Mouse (Mus musculus): Measurements from ENCODE around the gene Rpsa.

The Rpsa gene

DNA sequence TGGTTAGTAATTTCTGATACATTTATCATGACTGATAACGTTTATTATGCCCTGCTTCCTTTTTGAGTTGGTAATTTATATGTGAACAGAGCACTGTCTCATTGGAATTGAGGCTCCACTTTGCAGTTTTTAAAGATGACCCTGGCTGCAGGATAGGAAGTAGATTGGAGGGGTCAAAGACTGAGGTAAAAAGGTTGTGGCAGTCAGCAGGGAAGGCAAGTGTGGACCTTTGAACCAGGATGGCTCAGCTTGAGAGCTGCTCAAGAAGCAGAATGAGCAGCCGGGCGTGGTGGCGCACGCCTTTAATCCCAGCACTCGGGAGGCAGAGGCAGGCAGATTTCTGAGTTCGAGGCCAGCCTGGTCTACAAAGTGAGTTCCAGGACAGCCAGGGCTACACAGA lies 14.0 kb upstream of the Rpsa start:
- CTCF ChIA-PET: no interaction called here

DNA sequence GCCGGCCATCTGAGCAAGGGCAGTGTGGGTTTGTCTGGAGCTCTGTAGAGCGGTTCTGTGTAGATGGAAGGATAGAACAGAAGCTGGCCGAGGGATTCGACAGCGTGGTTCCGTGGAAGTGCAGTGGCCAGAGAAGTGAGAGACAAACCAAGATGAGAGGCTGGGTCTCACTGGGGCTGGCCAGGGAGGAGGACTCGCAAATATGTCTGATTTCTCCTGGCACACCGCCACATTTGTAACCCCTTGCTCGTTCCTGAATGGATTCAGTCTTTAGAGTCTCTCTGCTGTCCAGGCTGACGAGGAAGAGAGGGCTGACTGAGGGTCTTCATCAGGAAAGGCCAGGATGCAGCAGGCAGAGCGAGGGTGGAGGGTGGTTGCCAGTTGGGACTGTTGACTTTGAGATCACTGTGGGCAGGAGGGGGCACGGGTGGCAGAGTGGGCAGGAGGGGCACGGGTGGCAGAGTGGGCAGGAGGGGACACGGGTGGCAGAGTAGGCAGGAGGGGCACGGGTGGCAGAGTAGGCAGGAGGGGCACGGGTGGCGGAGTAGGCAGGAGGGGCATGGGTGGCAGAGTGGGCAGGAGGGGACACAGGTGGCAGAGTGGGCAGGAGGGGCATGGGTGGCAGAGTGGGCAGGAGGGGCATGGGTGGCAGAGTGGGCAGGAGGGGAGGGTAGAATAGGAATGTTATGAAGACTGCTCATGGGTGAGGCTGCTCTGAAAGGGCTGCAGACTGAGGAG lies 13.3 kb upstream of the Rpsa start:
- CTCF ChIA-PET: no interaction called here

DNA sequence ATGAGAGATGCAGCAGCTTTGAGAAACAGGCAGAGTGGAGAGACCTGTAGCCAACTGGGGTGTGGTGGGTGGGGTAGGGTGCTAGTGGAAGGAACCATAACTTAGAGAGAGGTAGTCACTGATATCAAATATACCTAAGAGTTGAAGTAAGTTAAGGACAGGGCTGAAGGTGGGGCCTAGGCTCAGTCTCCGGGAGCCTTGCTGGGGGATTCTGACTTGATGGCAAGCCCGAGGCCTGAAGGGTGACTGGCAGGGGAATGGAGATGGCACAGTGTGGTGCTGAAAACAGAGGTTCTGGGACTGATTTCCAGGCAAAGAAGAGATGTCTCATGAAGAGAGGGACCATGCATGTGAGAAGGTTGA lies 12.7 kb upstream of the Rpsa start:
- CTCF ChIA-PET: no interaction called here

DNA sequence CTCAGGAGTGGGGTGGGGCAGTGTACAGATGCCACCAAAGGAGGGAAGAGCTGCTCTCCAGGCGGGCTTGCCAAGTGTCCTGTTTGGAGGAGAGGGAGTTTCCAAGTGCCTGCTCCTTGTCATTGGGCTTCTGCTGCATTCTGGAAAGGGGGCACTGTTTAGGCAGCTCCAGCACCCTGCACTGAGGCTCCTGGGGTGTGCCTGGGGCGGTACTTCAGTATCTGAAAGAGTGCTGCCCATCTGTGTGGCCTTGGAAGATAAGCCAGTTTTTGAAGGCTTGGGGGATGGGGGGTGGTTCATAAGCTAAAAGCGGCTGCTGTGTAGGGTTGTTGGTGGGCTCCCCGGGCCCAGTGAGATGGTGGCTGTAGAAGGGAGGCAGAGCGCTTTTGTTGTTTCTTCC lies 11.9 kb upstream of the Rpsa start:
- CTCF ChIA-PET: no interaction called here

DNA sequence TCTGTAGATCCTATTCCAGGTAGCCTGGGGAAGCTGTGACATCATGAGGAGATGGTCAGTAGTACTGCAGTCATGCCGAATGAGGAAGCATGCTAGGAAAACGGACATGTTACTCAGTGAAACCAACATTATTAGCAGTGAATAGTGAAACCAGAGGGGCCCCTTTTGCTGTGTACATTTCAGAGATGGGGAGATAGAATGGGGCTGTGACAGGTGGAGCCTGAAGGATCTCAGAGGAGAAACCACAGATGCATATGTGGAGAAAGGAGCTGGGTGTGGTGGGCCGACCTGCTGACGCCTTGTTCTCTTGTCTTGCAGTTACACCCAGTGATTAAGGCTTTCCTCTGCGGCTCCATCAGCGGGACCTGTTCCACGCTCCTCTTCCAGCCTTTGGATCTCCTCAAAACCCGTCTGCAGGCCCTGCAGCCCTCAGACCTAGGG lies 11.3 kb upstream of the Rpsa start:
- CTCF ChIA-PET: no interaction called here

DNA sequence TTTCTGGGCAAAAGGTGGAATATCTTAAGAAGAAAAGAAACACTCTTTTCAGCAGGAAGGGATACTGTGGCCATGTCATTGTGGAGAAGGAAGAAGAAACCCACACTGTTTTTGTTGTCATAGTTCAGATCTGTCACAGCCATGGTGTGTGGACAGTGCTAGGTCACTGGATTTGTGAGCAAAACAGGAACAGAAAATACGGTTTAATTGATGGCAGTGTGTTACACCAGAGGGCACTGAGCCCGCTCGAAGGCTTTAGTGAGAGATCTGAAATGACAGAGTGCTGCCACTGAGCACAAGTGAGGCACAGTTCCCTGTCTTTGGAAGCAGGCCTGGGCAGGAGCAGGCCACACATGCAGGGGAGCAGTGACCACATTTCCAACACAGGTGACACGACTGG lies 9.3 kb upstream of the Rpsa start:
- CTCF ChIA-PET: no interaction called here

DNA sequence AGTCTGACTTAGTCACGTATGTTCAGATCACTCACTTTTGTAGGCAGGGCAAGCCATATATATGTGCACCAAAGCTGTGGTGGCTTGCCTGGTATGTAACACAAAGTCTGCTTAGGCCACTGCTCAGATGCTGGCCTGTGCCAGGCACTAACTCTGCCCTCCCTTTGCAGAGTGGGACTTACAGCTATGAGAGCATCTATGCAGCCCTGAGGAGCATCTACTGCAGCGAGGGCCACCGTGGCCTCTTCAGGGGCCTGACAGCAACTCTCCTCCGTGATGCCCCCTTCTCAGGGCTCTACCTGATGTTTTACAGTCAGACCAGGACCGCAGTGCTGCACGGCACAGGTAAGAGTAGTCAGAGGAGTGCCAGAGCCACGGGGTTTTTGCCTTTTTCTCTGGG lies 7.0 kb upstream of the Rpsa start:
- CTCF ChIA-PET: no interaction called here

DNA sequence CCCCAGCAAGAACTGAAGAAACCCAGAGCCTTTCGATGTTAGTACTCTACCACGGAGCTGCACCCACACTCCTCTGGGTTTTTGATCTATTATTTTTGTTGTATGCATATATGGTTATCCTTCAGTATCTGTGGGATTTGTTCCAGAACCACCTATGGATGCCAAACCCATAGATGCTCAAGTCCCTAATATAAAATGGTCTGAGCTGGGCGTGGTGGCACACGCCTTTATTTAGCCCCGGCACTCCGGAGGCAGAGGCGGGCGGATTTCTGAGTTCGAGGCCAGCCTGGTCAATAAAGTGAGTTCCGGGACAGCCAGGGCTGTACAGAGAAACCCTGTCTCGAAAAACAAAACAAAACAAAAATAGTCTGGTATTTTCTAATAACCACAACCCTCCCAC lies 621 bp upstream of the Rpsa start:
- CTCF ChIA-PET: no interaction called here

DNA sequence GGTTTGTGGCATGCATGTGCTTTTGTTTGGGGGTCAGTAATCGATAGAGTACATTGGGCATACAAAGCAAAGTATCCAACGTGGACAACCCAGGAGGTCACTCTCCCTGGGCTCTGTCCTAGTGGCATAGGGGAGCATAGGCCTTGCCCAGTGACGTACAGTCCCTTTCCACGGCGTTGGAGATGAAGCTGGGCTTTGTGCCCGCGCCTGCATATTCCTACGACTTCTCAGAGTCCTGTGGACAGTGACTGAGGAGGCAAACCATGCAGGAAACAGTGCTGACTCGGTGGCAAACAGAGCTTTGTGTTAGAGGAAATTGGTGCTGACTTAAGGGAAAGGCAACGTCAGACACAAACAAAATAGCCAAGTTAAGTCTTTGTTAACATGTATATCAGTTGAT lies 1.8 kb downstream of the Rpsa start:
- CTCF ChIA-PET: no interaction called here

DNA sequence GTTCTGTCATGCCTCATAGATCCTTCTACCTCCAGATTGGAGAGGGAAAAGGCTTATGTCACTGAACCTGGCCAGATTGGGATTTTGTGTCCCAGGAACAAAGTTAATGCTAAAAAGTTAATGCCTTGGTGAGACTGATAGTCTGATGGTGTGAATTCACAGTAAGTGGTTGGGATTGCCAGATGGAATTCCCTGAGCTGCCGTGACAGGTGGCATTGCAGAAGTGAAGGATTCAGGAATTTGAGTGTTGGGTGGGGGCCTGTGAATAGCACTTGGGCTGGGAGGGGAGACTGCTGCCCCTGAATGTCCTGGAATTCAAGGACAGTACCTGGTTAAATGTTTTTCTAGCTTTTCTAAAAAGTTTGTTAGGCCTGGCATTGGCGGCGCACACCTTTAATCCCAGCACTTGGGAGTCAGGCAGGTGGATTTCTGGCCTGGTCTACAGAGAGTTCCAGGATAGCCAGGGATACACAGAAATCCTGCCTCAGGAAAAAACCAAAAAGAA lies 4.3 kb downstream of the Rpsa start:
- CTCF ChIA-PET: interaction anchor here (0.6 kb wide), 1 partner anchor 171 kb away, joined by 3 read pairs; no protein-coding TSS in a partner anchor

DNA sequence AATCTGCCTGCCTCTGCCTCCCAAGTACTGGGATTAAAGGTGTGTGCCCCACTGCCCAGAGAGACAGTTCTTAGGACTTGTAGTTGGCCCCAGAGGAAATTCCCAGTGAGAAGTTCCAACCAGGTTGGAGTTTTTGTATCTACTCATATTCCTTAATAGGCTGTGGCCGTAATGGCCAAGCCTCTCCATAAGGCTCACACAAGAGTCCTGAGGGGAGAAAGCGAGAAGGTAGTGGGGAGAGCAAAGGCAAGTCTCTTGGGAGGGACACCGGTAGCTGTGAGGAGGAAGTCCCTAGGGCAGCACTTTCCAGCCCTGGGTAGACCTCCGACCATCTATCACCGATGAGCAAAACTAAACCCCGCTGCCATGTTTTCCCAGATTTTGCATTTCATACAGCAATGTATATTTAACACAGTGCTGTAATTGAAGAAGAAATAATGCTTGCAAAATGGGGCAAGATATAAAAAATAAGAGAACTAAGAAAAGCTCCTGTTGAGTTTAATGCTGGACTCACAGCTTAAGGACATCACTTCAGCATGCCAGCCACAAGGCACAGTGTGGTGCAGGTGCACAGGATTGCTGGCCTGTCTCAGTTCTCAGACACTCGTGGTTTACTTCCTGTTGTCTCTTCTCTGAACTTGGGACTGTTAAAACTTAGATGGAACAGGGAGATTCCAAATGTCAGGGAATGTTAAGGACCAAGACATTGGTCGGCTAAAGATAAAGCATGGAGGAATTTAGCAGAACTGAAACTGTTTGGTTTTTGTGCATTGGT lies 5.7 kb downstream of the Rpsa start:
- CTCF ChIA-PET: interaction anchor here (1.2 kb wide), 1 partner anchor 104 kb away, joined by 4 read pairs; no protein-coding TSS in a partner anchor

DNA sequence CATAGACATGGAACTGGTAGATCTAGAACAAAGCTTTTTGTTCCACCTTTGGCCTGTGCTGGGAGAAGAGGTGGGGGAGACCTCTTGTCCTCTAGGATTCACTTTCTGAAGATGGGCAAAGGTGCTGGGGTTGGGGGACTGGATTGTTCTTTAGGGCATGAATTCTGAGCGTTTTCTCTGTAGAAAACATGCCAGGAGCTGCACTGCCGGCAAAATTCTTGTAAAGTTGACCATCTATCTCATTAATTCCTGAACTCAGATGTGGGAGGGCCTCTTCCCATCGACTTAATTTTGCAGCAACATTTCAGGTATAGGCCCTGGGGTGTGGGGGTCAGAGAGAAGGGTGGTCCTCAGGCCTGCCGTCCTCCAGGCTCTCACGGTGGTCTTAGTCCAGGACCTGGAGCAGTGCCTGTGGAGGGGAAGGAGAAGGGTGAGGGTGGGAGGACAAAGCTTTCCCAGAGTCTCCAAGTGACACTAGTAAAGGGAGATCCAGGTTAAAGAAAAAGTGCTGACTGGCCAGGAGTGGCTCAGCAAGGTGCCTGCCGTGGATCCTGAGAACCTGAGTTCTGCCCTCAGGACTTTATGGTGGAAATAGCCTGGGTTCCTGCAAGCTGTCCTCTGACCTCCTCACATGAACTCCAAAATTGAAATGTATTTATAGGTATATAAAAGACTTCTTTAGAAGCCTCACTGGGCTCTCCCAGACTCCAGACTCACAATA lies 6.4 kb downstream of the Rpsa start:
- CTCF ChIA-PET: interaction anchor here (0.5 to 1.2 kb wide), 2 partner anchors 24 to 105 kb away, joined by 4 read pairs; no protein-coding TSS in a partner anchor

DNA sequence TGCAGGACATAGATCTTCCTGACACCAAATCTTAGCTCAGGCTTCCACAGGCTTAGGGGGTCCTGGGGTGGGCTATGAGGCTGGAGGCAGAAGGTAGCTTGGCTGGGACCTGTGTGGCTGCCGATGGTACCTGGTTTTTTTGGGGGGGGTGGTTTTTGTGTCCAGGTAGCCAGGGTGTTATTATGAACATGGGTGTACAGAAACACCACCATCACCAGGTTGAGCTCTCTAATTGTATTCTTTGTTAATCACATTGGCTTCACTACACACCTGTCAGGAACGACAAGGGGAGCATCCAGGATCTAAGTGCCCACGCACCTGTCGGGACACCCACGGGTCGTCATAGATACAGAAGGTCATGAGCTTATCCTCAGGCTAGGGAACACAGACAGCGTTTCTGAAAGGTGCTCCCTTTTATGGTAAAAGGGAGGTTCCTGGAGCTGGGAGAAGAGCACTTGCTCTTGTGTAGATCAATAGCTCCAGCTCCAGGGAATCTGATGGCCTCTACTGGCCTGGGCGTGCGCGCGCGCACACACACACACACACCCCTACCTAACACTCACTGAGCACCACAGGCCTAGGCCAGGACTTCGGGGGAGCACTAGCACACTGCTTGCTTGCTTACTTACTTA lies 7.2 kb downstream of the Rpsa start:
- CTCF ChIA-PET: interaction anchor here (0.5 kb wide), 1 partner anchor 25 kb away, joined by 4 read pairs; no protein-coding TSS in a partner anchor

DNA sequence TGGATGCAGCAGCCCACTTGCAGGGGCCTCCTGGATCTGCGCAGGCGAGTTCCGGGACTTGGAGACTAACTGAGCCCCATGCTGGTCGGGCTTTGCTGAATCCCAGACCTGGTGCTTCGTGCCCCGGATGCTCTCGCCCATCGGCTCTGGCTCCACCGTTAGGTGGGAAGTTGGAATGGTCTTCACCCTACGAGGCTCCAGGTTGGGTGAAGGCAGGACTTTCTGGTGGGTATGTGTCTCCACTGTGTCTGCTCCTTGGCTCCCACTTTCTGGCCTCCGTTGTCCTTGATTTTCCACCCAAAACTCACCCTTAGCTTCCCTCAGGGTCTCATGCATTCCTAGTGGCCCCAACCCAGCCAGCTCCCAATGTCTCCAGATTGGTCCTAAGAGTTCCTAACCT lies 8.0 kb downstream of the Rpsa start:
- CTCF ChIA-PET: interaction anchor here (0.6 kb wide), 1 partner anchor 434 kb away, joined by 8 read pairs; no protein-coding TSS in a partner anchor

DNA sequence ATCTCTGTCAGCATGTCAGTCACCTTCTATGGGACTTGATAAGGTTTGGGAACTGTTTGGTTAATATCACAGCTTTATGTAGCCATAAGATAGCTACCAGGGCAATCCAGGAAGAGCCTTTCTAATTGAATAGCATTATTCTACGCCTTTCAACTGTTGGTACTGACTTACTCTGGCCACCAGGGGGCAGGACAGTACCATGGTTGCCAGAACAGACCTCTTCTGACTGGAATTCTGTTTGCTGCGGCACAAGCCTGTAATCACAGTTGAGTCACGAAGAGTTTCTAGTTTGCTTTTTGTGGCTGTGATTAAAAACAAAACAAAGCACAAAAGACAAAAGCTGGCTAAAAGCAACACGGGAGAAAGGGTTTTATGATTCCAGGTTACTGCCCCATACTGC lies 13.2 kb downstream of the Rpsa start:
- CTCF ChIA-PET: no interaction called here

DNA sequence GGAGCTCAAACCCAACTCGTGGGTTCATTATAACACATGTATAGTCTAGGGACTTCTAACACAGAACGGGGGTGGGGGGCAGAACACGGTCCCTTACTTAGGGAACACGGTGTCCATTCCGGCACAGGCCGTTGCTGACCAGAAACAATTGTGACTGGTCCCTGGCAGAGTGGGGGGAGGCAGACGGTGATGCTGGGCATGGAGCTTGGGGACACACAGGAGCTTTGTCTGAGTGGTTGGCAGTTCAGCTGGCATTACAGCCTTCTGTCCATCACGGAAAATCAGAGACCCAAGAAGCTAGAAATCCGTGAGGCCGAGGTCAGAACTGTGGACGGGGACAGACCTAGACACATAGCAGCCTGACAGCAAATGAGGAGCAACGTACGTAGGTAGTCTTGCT lies 17.0 kb downstream of the Rpsa start:
- CTCF ChIA-PET: no interaction called here

DNA sequence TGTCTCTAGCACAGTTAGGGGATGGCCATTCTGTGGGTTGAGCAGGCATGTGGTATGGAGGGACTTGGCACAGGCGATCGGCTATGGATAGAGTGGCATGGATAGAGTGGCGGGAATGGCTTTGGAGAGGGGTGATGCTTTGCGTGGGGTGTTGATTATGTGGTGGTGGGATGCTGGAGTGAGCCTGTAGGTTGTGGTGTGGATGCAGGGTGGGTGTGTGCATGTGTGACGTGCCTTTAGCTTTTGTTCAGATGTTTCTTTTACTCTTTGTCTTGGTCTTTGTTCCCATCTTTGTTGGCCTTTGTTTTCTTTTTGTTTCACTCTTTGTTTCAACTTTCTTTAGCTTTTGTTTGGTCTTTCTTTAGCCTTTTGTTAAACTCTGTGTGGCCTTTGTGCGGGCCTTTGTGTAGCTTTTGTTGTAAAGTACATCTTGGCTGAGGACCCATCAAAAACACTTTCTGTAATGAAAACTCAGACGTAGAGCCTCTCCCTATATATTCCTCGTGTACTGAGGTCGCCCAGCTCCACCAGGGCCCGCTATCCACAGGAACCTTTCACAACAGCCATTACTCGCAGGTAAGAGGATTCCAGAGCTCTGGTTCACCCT lies 21.8 kb downstream of the Rpsa start, which contains the start of gene Mobp:
Mobp (plus strand) TSS at position 486 of the 607 bp plus-strand sequence.
- CTCF ChIA-PET: no interaction called here

DNA sequence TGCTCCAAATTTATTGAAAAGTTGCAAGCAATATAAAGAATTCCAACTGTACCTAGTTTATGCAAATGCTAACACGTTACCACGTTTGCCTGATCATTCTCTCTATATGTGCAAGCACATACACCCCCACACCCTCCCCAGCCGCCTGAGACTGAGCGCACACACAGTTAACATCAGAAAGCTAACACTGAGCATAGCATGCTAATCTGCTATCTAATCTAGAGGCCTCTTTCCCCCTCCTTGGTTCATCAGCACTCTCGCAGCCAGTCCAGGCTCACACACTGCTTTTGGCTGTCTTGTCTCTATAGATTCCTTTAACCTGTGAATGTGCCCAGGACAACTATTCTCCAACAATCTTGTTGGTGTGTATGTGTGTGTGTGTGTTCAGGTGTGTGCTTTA lies 23.7 kb downstream of the Rpsa start:
- CTCF ChIA-PET: no interaction called here

DNA sequence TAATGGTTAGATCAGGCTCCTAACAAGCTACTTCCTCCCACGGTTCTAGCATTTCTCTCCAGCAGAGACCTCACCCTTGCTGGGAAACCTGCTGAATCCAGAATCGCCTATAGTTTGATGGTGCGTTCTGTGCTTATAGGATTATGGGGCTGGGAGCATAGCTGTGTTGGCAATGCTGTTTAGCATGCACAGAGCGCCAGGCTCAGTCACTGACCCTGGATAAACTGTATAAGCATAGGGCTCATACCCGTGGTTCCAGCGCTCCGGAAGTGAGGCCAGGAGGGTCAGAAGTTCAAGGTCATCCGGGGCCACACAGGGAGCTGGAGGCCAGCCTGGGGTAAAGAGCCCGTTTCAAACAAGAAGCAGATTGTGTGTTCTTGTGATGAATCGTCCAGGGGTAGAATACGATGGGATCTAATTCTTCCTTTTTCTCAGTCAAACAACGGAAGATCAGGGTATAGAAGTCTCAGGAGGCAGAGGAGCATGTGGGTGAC lies 24.5 kb downstream of the Rpsa start:
- CTCF ChIA-PET: no interaction called here

DNA sequence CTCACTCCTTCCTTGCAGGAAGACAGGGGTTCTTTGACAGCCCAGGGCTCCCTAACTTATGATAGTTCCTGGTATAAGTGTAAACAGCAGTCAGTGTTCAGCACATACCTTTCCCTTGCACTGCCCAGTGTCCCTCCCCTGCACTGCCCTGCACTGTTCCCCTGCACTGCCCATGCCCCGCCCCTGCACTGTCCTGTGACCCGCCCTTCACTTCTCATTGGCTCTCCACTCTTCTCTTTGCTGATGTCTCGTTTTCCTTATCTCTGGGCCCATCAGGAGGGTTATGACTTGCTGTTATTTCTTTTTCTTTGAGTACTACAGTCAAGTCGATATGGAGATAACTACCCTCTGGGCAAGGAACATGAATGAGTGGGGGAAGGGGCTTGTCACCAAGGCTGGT lies 30.6 kb downstream of the Rpsa start:
- CTCF ChIA-PET: no interaction called here

DNA sequence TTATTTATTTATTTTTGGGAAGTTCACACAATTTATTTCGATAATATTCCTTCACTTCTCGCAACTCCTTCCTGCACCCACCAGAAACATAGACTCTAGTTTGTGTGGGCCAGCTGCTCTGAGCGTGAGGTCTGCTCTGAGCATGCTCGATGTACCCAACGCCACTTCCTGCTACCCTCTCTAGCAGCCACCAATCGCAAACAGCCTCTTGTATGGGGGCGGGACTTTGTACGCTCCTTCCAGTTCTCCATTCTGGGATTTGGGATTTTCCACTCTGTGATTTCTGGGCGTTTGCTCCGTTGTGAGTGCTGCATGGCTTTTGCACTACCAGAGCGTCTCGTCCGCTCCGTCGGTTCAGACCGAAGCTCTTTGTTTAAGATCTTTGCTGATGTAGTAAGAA lies 36.4 kb downstream of the Rpsa start:
- CTCF ChIA-PET: no interaction called here
